Mouse (Mus musculus) testis, adult 2 months (tissue): ENCODE results near the gene Fam155a.

ENCODE experiments used
- CTCF ChIP-seq: fragments of 200-500 bp; IDR thresholded peaks from 2 replicates; pipeline ENCODE4 v1.5.1; 2012; ENCODE audit warnings: low read depth, mild to moderate bottlenecking, inconsistent platforms, low read length, moderate library complexity; ENCODE audit not compliant: control insufficient read depth, insufficient read depth, insufficient replicate concordance
- POLR2A ChIP-seq: fragments of 200-500 bp; IDR thresholded peaks from 2 replicates; pipeline ENCODE4 v1.6.1; 2012; ENCODE audit warnings: low read depth, mild to moderate bottlenecking, inconsistent platforms, low read length, moderate library complexity; ENCODE audit not compliant: control insufficient read depth

- TF ChIP-seq POLR2A: no peak
- TF ChIP-seq CTCF: no peak
Observed at GRCm38 (mm10) chr8:9337905-9338304, 433.1 kb downstream of the Fam155a start.
